Mouse (Mus musculus): ENCODE measurements around the gene Ewsr1.
A peak's percentile ranks its signal among the peaks of the same experiment; 100 is the strongest.

DNA sequence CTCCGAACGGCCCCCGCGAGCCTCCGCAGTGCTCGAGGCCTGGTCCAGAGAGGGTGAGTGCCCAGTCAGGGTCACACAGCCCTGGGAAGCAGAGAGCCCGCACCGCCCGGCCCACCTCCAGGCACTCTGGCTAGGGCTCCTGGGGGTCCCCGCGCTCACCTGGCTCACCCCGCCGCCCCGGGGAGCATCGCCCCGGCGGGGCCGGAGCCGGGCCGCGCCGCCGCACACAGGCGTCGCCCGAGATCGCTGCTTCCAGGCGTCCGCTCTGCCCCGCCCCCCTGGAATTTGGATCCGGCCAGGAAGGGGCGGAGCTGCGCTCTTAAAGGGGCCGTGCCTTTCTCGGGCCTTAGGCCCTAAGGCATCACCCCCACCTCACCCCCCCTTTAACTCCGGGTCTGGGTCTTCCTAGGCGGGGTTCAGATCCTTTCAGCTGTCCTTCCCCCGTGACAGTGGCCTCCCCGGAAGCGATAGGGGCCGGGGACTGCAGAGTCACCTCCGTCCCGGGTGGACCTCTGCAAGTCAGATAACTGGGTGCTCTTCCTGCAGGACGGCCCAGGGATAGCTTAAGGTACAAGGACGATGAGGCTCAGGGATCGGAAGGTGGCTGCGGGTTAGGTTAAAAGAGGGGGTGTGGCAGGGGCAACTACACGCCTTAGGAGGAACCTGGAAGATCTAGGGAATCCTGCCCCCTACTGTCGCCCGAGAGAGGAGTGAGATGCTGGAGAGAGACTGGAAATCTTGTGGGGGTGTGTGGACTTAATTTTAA lies 33.8 kb downstream of the Ewsr1 start, which contains the start of gene Gas2l1:
- TF ChIP-seq CTCF (IDR thresholded peaks at IDR 0.05; ENCODE audit: borderline replicate concordance, insufficient read depth, low read depth, low read length): peak; percentile 71
- TF ChIP-seq POLR2A (IDR thresholded peaks at IDR 0.05; ENCODE audit: borderline replicate concordance, insufficient read depth, low read length): peak; percentile 30; the same call in 1 of the 2 replicates

All from cerebellum, adult 2 months (tissue).